Mouse (Mus musculus) brain, embryonic 14.5 days (tissue): ENCODE measurements at regions not wholly inside any gene's neighbourhood (a gene's known extent, or its start where the extent isn't known, plus 50 kb on each side); places are given as distances from the start of the nearest gene placed in this dataset.

Experiments used
- CTCF ChIP-seq: fragments of 200-500 bp; IDR thresholded peaks from 2 replicates; pipeline ENCODE4 v1.5.1; 2012; ENCODE audit warnings: inconsistent platforms, mild to moderate bottlenecking, moderate library complexity, borderline replicate concordance; ENCODE audit not compliant: insufficient read depth, insufficient read length; ENCODE audit errors: extremely low read depth
- POLR2A ChIP-seq: fragments of 200-500 bp; IDR thresholded peaks from 2 replicates; pipeline ENCODE4 v1.6.1; 2012; ENCODE audit warnings: mild to moderate bottlenecking, inconsistent platforms, borderline replicate concordance; ENCODE audit not compliant: poor library complexity, insufficient read depth, insufficient read length, severe bottlenecking; ENCODE audit errors: extremely low read depth

DNA sequence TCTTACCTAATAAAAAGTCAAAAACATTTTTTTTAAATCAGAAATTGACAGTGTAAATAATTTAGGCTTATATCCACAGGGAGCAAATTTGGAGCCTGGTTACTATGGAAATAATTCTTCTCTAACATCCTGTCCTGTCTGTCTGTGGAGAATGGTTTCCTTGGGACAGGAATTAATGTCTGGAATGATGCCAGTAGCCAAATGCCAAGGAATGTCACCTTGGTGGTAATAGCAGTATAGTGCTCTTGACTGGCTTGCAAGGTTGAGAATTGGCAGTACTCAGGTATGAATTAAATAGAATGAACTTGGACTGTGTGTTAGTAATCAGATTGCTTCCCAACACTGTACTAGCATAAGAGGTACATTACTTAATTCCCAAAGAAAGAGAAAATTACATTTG, 103.8 kb upstream of the Slc22a22 start:
- TF ChIP-seq POLR2A (no peak), CTCF (no peak)
